Mouse (Mus musculus): Measurements from ENCODE around the gene Lamc1.

- TF ChIP-seq EP300 (IDR thresholded peaks at IDR 0.05) (no peak), CTCF (IDR thresholded peaks at IDR 0.05) (no peak)
These were observed 79.9 kb downstream of the Lamc1 start for GRCm38 (mm10) chr1:153252540-153253210.
